Mouse (Mus musculus): ENCODE results near the gene Gm17190.
"Not testable (repeated sequence)": the region's sequence is repeated elsewhere in the genome, so short reads cannot be mapped to it uniquely, and the experiment has no call there.

The Gm17190 gene

DNA sequence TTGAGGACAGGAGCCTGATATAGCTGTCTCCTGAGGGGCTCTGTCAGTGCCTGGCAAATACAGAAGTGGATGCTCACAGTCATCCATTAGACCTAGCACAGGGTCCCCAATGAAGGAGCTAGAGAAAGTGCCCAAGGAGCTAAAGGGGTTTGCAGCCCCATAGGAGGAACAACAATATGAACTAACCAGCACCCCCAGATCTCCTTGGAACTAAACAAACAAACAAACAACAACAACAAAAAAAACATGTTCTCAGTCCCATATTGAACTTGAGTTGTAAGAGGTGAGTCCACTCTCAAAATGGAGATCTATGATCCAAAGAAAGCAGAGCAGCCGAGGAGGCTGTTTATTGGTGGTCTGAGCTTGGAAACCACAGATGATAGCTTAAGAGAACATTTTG is at the start of gene Gm17190:
Gm17190 (plus strand) TSS at position 301 of the 400 bp plus-strand sequence.
- DNase-seq (ENCODE audit: low spot score in 2 of 2): not testable (repeated sequence)

DNA sequence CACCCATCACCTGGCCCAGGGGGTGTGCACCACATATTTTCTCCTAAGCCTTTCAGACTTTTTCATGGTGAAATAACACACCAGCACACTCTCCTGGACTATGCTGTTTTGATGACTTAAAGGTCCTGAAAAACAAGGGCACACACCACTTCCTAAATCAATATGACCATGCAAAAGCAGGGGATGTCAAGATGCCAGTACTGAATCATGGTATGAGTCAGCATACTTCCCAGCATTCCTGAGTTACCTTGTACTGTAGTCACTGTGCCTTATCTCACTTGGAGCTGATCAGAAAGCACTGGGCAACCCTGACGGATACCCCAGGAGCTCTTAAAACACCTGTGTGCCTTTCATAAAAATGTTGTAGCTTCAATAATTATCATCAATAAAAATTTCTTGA is 42.3 kb upstream of the Gm17190 start:
- no peak for DNase-seq (ENCODE audit: low spot score in 2 of 2)

DNA sequence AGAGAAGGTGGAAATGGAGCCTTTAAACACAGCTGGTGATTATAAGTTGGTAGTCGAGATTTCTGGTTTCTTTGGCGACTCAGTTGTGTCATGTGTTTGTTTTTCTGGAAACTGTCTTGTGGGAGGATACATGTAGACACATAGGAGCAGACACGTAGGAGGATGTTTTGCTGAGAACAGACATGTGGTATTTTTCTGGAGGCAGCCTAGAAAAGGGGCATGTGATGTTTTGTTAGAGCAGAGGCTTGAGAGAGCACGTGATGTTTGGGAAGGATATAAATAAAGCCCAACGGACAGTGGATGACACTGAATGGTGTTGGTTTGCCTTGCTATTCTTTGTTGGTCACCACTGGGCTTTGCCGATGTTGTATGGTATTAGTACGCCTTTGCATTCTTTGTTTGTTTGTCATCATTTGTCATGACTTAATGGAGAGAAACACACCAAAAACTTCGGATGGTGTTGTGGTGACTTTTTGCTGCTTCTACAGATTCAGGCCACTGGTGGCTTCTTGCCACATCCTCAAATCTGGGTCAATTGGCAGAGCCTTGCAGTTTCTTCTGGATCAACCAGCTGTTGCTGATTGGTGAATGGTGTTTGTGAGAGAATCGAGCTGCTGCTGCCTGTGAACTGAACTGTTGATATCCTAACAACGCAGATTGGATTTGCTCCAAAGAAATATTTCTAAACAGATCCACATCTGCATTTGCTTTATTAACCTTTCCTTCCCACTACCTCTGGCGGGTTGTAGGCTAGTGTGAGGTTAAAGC is 41.4 kb upstream of the Gm17190 start:
- no peak for DNase-seq (ENCODE audit: low spot score in 2 of 2)

DNA sequence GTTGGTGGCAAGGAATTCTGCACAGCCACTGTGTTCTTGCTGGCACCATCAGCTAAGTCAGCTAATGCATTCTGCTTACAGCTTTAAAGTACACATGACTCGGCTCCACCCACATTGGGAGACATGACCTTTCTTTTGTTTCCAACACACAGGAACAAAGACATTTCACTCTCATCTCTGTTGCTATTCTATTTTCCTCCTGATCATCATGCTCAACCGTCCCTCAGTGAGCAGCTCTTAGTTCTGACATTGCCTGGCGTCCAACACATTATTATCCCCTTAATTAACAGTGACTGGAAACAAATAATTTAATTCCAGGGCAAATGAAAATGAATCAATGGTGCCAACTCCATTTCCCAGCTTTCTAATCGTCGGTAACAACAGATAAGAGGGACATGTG is 36.5 kb upstream of the Gm17190 start:
- no peak for DNase-seq (ENCODE audit: low spot score in 2 of 2)

DNA sequence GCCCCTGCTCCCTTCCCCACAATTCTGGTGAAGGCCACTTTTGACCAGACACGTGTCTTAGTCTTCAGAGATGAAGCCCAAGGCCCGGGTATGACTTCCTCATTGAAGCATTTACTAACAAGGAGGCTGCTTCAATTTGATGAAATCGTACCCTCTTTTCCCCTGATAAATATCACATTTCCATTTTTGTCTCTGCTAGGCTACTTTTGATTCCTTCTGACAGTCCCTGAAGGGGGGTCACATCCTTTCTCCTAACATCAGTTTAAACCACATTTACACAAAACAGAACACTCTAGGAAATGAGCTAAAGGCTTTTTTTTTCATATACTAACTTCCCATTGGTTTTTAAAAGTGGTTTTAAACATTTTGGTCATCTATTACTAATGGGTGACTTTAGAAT is 29.1 kb upstream of the Gm17190 start:
- no peak for DNase-seq (ENCODE audit: low spot score in 2 of 2)

DNA sequence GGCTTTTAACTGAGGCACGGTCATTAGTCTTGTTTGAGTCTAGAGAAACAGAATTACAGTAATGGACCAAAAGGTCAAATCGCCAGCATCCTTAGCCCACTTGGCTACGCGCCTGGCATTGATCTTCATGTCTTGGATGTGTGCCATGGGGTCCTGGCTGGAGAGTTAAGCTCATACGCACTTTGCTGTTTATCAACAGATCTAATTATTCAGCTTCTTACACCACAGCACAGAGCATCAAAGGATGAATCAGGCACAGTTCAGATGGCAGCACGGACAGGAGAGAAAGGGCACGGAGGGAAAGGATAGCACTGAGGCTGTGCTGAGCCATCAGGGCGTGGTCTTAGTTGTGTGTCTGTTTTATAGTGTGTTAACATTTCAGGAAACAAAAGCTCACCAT is 8.3 kb upstream of the Gm17190 start:
- no peak for DNase-seq (ENCODE audit: low spot score in 2 of 2)

DNA sequence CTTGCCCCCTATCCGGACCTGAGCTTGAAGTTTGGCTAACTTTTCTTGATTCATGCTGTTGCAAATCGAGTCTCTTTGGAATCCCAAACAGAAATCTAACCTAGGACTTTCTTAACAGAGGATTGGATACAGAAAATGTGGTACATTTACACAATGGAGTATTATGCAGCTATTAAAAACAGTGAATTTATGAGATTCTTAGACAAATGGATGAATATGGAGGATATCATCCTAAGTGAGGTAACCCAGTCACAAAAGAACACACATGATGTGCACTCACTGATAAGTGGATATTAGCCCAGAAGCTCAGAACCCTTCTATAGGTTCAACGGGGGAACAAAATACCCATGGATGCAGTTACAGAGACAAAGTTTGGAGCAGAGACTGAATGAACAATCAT is 578 bp upstream of the Gm17190 start, which contains the start of gene Gm20075:
Gm20075 (minus strand) TSS at position 101 of the 400 bp plus-strand sequence.
- not testable (repeated sequence) for DNase-seq (ENCODE audit: low spot score in 2 of 2)

DNA sequence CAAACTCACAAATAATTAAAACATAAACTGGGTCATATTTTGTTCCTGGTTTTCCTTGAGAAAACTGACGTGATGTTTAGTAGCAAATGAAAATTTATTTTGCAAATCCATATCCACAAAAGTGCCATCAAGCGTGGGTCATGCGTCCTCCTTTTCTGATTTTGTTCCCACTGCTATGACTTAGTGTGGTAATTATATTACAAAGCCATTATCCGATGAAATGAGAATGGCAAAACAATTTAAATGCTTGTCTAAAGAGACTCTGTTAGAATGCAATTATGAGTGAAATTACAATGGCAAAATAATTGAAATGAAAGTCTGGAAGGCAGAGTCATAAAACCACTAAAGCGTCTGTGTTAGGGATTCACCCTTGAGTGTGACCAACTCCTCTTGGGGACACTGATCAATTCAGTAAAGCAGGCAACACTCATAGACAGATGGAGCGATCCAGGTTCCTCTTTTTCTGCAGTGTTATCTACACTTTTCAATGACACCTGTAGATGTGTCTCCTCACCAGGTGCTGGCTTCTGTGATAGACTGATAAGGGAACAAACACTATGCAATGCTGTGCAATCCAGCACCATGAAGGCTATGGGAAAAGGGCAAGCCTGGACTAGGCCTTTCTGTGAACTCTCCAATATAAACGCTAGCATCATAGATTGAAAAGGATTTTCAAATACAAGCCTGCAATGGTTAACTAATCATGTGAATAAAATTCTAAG is 3.9 kb downstream of the Gm17190 start:
- DNase-seq (ENCODE audit: low spot score in 2 of 2): no peak

DNA sequence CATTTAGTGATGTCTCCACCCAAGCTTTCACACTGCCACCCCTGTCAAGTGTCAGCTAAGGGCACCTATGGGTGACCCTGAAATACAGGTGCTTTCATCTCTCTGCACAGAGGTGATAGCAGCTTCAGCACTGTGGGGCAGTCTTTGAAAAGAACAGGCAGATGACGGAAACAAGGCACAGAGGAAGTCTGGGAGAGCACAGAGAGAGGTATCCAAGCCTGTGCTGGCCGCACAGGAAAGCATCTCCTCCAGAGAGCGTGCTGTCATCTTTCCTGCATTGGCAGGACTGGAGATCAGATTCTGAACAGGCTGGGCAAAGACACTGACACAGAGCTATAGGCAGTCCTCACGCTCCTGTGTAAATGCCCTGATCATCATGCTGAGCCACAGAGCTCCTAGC is 9.1 kb downstream of the Gm17190 start:
- no peak for DNase-seq (ENCODE audit: low spot score in 2 of 2)

DNA sequence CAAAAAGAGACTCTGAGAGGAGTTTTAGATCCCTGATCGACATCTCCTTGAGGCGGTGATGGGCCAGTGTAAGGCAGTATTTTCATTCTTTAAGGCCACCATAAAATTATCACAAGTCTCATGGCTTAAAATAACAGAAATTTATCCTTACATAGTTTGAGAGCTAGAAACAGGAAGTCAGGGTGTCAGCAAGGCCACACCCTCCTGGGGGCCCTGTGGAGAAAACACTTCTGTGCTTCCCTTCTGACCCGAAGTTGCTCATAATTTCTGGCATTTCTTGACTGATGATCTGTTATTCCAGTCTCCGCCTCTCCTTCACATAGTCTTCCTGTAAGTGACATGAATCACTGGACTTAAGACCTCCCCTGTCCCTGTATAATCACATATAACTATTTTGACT is 24.5 kb downstream of the Gm17190 start:
- DNase-seq (ENCODE audit: low spot score in 2 of 2): no peak

DNA sequence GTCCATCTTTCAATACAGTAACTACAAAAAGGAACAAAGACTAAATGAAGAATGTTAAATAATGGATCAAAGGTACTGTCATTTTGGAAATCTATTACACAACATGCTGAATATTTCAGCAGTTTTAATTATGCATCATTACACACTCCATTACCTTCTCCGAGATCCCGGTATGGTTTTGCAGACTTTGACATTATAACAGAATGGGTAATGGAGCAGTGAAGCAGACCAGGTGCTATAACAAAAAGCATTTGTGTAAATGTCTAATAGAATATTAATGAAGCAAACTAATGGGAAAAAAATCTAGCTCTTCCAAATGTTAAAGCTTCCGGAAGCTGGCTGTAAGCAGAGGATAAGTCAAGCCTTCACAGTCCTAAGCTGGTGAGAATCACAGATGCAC is 28.9 kb downstream of the Gm17190 start:
- DNase-seq (ENCODE audit: low spot score in 2 of 2): no peak

DNA sequence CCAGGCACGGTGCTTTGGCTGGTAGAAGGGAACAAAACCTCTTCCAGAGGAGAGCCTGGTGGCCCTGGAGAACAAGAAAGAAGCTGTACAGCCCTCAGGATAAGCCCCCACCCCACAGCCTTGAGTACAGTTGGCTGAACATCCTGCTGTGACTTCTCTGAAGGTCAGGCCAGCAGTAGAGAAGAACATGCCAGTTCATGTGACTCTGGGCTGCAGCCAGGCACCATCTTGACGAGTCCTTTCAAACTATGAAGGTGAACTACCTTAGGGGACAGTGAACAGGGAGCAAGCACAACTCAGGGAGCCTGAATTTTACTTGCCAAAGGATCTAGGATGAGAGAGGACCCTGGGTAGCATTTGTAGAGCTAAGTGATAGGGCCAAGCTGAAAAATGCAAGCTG is 30.9 kb downstream of the Gm17190 start:
- no peak for DNase-seq (ENCODE audit: low spot score in 2 of 2)

DNA sequence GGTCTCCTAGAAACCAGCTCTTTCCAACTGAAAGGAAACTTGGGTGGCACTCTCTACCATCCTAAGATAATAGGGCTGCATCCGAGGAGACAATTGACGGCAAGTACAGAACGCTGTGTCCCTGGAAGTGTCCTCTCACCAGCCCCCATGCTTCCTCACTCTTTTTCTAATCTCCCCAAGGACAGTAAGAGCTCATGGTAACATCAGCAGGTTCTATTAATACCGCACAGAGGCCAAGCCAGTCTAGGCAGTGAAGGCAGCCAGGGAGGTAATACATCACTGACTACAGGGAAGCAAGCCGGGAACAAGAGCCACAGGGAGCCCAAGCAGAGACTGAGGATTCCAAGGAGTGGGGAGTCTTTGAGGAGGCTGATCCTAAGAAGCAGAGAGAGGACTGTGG is 43.2 kb downstream of the Gm17190 start:
- DNase-seq (ENCODE audit: low spot score in 2 of 2): no peak

DNA sequence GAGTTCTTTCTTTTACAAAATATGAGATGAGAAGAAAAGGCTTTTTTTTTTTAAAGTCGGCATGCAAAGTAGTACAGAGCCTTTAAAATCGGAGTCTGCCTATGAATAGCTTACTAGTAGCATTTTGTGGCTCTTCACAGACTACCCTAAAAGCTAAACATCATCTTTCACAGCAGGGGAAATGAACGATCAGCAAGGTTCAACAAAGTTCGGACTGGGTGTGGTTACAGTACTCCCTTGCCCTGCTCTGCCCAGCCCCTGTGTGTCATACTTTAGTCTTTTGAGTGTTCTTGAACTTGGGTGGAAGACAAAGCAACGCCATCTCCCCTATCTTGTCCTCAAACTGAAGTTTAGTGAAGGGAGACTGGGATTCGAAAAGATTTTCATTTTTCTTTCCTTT is 44.8 kb downstream of the Gm17190 start:
- no peak for DNase-seq (ENCODE audit: low spot score in 2 of 2)

DNA sequence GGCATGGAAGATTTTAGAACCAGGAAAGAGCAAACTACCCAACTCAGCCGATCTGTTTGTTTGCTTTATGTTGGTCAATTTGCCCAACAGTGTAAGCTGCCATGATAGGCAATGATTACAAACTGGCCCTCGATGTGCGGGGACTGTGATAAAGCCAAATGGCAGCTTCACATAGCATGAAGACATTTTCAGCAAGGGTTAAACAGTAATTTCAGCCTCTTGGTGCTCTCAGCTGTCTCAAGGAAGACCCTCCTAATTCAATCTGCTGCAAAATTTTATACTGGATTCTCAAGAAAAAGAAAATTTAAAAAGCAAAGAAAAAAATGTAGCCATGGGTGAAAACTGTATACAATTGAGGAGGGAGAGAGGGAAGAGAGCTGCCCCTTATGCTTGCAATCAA is 47.2 kb downstream of the Gm17190 start:
- no peak for DNase-seq (ENCODE audit: low spot score in 2 of 2)

DNA sequence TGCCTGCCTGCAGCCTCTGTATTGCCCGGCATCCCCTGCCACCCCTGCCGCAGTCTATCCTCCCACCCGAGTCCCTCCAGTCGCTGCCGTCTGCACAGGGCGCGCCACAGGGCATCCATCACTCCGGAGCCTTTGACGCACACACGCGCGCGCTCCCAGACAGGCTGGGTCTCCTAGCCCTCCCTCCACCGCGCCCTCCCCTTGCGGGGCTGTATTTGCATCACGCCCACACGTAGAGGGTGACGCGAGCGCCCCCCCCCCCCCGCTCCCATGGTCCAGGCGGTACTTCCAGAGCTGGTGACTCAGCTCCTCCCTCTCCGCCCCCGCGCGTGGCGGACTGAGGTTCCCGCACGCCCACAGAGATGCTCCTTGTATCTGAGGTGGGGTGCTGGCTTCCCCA is 49.2 kb downstream of the Gm17190 start:
- peak; percentile 58 to 67 for DNase-seq (ENCODE audit: low spot score in 2 of 2)

DNA sequence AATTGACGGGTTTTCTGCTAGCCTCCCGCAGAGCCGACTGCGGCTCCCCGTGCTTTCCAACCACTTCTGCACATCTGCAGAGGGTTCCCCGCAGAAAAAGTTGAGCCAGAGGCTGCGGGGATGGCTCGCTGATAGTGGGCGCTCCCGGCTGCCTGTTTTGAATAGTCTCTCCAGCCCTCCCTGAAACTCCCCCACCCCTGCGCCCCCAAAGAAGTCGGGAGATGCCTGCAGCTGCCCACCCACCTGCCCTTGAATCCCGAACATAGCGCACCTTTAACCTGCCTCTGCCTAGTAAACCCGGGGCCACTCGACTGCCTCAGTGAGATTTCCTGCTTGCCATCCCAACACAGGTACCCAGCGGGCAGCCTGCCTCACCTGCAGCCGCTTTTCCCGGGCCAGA is 50.1 kb downstream of the Gm17190 start:
- DNase-seq (ENCODE audit: low spot score in 2 of 2): peak in 1 of 2 experiments; percentile 15

DNA sequence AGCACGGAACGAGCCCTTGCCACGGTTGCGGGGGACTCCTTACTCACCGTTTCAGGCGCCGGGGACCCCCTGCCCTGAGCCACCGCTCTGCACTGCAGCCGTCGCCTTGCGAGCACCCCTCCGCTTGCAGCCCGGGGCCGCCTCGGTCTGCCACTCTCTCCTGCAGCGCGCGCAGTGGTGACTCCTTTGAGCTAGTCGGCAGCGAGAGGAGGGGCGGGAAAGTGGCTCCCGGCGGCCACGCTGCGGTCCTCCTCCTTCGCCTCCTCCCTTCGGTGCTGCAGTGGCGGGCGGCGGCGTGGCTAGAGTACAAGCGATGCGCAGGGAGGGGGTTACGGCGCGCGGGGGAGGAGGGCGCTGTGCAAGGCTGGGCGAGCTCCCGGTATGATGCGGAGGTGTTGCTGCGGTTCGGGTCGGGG is 50.6 kb downstream of the Gm17190 start, which contains the start of gene Sv2c:
Sv2c (minus strand) TSS at position 177 of the 416 bp plus-strand sequence.
- peak; percentile 60 to 68 for DNase-seq (ENCODE audit: low spot score in 2 of 2)

Measured in frontal cortex, postnatal 10 days (tissue).